Mouse (Mus musculus): ENCODE results near the gene Xylt1. TPM values are rescaled to one million over a fixed set of nuclear protein-coding genes. Genes with fewer than 3 reads are reported as not detected.

The Xylt1 gene
- polyA plus RNA-seq, 3 experiments from 2014 or later = 2.2 to 3.6 (median 2.8) TPM

DNA sequence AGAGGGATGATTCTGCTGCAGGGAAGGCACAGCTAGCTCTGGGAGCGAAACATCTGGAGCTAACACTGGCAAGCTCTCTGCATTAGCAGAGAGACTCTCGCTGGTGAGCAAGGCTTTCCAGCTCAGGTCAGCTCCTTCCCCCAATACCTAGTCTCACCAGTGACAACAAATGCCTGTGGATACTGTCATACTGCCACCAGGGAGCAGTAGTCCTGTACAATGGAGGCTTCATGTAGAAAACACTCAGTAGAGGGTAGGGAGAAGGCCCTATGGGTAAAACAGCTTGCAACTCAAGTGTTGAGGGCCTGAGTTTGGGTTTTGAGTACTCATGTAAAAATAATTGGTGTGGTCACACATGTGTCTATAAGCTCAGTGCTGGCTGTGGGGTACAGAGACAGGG is 185.3 kb downstream of the Xylt1 start:
- peak; percentile 67 for ATAC-seq

GRCm38 (mm10) chr7:117566833-117567232 is 186.1 kb downstream of the Xylt1 start:
- ATAC-seq = no peak

GRCm38 (mm10) chr7:117567252-117567651 is 186.5 kb downstream of the Xylt1 start:
- ATAC-seq = no peak

DNA sequence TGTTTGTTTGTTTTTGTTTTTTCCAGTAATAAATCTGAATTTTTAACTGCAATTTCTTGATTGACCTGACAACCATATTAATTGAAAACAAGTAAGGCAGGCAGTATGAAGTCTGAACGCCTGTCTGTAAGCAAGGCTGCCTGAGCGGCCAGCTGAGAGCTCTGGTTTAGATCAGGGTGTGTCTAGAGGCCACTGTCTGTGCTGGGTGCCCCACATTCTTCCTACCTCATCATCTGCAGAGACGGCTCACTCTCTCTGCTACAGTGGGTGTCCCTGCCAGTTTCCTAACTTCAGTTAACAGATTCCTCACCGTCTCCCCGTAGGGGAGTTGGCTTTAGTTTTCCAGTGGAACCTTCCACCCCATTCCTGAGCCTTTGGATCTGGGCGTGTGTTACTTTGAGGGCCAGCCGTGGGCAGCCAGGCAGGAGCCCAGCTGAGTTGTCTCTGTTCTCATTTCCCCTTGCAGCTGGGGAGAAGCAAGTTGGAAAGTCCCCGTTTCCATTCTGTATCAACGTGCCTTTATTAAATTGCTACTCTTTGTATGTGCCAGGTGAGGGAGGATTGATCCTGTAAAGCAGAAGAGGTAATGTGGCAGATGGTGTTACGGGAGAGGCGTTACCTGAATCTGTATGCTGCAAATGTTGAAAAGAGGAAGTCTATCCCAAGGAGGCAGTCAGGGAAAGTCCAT is 187.0 kb downstream of the Xylt1 start:
- no peak for ATAC-seq

GRCm38 (mm10) chr7:117571131-117571530 is 190.4 kb downstream of the Xylt1 start:
- no peak for ATAC-seq

- ATAC-seq = no peak
Measured at GRCm38 (mm10) chr7:117571713-117572112, 190.9 kb downstream of the Xylt1 start.

GRCm38 (mm10) chr7:117573170-117573569 is 192.4 kb downstream of the Xylt1 start:
- no peak for ATAC-seq

- no peak for ATAC-seq
Measured at GRCm38 (mm10) chr7:117575417-117575816, 194.6 kb downstream of the Xylt1 start.

GRCm38 (mm10) chr7:117577035-117577434 is 196.3 kb downstream of the Xylt1 start:
- no peak for ATAC-seq

DNA sequence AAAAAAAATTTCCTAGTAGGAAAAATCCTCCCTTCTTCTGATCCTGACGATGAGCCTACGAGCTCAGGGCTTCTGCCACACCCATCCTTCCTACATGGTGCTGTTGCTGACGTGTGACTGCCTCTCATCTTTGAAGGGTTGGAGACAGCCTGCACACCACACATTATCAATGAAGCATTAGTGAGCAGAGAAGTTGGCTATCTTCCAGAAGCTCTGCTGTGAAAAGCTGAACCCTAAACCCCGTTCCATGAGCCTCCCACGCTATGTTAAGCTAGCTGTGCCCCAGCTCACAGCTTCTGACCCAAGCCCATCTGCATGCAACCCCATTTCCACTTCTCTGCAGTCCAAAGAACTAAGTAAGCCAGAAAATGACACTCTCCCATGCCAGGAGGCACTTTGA is 204.4 kb downstream of the Xylt1 start:
- peak; percentile 82 for ATAC-seq

GRCm38 (mm10) chr7:117586811-117587210 is 206.0 kb downstream of the Xylt1 start:
- no peak for ATAC-seq

DNA sequence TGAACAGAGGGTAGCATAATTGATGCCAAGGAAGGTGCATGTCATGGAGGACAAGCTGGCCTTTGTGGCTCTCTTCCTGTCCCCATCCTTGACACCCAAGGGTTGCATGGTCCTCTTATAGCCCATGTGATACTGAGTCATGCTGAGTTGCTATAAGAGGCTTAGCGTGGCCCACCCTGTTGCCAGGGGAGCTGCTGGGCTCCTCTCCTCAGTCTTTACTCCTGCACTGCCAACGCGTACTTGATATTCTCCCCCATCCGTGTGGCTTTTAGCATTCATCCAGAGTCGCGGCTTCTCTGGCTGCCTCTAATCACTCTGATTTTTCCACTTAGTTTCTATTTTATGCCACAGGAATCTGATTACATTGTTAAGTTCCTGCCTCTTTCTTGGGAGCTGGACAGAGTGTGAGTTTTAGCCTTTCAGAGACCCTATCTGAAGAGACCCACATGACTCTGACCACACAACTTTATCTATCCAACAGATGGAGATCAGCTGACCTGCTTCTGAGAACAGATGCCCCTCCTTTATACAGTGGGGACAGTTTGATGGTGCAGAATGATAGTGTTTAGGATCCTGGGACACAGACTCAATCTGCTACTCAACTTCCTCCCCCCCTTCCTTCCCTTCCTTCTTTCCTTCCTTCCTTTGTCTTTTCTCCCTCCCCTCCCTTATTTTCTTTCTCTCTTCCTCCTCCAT is 206.6 kb downstream of the Xylt1 start:
- no peak for ATAC-seq

DNA sequence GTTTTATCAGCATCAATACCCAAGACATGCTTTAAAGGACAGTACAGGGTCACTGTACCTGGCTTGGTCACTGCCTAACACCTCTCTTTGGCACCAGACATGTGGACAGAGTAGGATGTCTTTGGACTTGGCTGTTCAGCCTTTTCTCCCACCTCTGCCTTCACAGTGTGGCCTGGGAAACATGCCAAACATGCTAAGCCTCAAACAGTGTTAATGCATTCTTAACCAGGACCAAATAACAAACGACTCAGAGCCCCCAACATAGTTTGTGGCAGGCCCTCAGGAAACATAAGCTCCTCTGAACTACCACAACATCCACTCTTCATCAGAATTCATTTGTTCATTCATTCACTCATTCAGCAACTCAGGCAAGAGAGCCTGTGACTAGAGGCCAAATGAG is 207.6 kb downstream of the Xylt1 start:
- ATAC-seq = no peak

DNA sequence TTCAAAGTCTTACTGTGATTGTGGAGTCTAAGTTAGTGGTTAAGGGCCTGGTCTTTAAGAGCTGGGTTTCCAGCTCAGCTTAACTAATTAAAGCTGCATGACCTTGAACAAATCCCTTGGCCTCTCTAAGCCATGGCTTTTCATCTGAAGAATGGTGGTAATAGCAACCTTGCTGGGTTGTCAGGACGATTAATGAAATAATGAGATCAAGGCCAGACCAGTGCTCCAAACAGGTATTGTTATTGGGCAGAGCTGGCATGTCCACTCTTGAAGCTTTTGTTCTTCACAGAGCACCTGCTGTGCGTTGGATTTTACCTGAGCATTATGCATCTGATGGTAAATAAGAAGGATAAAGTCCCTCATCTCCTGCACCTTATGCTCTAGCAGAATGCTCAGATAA is 208.6 kb downstream of the Xylt1 start:
- no peak for ATAC-seq

- no peak for ATAC-seq
Measured at GRCm38 (mm10) chr7:117589820-117590219, 209.0 kb downstream of the Xylt1 start.

GRCm38 (mm10) chr7:117594191-117594590 is 213.4 kb downstream of the Xylt1 start:
- ATAC-seq = peak; percentile 65

DNA sequence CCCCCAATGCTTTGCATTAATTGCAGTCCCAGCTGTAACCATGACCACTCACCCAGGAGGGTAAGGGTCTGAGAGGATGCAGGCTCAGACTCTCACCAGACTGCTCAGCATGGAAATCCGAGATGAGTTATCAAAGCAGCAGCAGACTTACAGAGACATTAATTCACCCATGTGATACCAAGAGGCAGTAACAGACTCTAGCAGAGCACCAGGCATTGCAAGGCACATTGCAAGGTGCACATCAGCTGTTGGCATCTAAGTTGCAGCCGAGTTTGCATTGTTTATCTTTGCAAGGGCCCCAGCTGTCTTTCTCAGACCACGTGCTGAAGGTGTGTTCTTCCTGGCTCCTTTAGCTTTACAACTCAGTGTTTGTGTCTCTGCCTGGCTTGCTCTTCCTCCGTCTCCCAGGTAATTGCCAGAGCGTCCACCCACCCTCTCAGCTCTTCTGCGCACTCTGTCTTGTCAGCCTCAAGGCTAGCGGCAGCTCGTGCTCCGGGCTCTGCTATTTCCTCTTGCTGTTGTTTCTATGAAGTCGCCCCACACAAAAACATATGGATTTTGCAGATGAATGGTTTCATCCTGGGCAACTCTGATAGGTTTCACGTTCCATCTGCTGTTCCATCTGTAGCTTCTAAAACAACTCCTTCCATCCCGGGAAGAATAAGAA is 214.4 kb downstream of the Xylt1 start:
- ATAC-seq = no peak

DNA sequence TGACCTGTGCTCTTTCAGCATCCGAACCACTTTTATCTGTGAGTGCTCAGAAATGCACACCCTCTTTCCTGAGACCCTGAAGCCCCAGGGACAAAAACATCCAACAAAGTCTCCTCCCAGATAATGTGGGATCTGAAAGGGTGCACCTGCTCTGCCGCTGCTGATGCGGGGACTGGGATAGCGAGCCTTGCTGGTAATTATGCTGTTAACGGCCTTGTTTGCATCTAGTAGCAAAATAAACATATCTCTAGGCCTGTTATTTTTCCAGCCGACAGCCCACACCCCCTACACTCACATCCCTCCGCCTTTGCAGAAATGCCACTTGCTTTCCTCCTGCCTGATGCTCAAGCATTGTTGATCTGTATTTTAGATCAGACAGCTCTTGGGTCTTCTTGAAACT is 219.7 kb downstream of the Xylt1 start:
- no peak for ATAC-seq

GRCm38 (mm10) chr7:117610439-117610838 is 229.7 kb downstream of the Xylt1 start:
- no peak for ATAC-seq

- ATAC-seq = peak; percentile 10
Measured at GRCm38 (mm10) chr7:117612788-117613473, 232.2 kb downstream of the Xylt1 start.

- ATAC-seq = peak; percentile 93
Measured at GRCm38 (mm10) chr7:117613796-117614195, 233.0 kb downstream of the Xylt1 start.

DNA sequence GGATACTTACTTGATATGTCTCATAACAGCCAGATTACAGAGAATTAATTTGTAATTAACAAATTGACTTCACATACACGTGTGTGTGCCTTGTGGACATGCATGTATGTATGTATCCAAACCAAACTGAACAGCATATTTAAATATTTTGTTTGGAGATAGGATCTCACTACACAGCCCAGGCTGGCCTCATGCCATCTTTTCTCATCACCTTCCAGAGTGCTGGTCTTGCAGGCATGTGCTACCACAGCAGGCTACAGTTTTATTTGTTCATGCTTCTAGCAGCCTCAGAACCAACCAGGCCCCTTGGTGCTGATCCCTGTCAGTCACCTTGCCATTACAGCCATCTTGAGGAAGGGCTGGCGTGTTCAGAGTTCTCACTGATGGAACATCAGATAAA is 233.6 kb downstream of the Xylt1 start:
- ATAC-seq = no peak

DNA sequence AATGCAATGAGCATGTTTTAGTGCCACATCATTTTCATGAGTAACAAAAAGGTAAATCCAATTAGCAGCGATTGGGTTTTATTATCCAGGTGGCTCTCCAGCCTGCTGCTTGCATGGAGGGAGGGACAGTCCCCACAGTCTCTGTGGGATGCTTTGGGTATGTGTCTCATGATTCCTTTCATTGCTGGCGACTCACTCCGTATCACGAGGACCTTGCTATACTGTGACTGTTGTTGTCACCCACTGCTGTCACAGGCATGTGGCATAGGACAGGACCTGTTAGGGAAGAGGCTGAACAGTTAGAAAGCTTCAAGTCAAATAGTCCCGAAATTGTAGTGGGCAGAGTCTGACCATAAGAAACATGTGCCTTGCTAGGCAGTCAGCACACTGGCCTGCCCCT is 234.1 kb downstream of the Xylt1 start:
- no peak for ATAC-seq

All from inflammation-experienced regulatory T-cells, adult 6 months (primary cell).